Mouse (Mus musculus) granulocyte monocyte progenitor cell, adult 5-6 weeks (primary cell): ENCODE measurements around the gene Gramd2. TPM values are rescaled to one million over a fixed set of nuclear protein-coding genes. Genes with fewer than 3 reads are reported as not detected.
A peak's percentile ranks its signal among the peaks of the same experiment; 100 is the strongest.

Source experiments
- ATAC-seq: replicated peaks from 2 replicates; pipeline ENCODE4 v1.8.0; 2016; ENCODE audit warnings: mild to moderate bottlenecking, moderate TSS enrichment, inconsistent platforms; ENCODE audit not compliant: poor library complexity, severe bottlenecking
- total RNA-seq, 2 experiments: library from RNA; stranded (forward) in 1 of 2; stranded (reverse) in 1 of 2; fragments of 200-712, 200-1000 nt in 1 of 2; fragments of >200 nt in 1 of 2; fragmentation: Nextera tagmentation in 1 of 2; gene quantifications; 2 replicates each; pipeline ENCODE4 v1.2.3; 2014 to 2017

Gene Gramd2
- total RNA-seq, 2 experiments from 2014 or later: not detected

GRCm38 (mm10) chr9:59667250-59667649, 12.7 kb upstream of the Gramd2 start:
- ATAC-seq: 0 out of 2 replicates have a peak, but pooled peaks have one; percentile 41

DNA sequence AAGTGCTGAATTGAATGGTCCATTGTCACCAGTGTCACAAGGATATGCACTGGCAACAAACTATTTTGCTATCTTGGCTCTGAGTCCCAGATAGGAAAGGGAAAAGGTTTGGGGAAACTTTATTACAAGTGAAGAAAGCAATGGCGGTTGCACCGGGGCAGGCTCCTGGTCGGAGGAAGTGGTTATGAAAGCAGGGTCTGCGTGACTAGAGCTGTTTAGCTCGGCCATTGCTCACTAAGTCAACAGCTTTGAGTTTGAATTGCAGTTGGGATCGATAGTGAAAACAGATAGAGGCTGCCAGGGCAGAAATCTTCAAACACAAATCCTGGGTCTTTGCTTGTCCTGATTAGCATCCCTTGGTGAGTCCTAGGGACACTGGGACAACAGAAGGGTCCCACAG, 12.0 kb upstream of the Gramd2 start:
- ATAC-seq: peak; percentile 35; the same call in 1 of the 2 replicates

DNA sequence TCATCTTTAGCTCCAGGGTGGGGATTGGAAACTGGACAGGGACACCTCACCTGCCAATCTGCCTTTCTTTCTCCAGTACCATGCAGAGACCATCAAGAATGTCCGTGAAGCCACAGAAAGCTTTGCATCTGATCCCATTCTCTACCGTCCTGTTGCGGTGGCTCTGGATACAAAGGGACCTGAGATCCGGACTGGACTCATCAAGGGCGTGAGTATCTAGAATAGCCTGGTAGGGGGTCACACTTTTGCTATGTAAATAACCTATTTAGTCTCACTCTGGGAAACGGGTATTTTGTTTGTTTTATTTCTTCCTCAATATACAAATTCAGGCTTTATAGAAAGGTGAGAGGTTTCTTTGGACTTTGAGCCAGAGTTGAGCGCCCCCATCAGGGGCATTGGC, 11.5 kb upstream of the Gramd2 start:
- ATAC-seq: no peak

DNA sequence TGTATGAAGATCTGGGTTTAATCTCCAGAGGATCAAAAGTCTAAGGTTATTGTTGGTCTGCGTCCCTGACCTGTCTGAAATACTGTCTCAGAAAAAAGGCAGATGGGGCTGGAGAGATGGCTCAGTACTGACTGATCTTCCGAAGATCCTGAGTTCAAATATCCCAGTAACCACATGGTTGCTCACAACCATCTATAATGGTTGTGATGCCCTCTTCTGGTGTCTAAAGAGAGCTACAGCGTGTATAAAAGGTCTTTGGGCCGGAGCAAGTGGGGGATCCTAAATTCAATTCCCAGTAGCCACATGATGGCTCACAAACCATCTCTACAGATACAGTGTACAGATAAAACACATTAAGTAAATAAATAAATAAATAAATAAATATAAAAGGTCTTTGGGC, 10.8 kb upstream of the Gramd2 start:
- no peak; the same call in 1 of the 2 replicates for ATAC-seq

DNA sequence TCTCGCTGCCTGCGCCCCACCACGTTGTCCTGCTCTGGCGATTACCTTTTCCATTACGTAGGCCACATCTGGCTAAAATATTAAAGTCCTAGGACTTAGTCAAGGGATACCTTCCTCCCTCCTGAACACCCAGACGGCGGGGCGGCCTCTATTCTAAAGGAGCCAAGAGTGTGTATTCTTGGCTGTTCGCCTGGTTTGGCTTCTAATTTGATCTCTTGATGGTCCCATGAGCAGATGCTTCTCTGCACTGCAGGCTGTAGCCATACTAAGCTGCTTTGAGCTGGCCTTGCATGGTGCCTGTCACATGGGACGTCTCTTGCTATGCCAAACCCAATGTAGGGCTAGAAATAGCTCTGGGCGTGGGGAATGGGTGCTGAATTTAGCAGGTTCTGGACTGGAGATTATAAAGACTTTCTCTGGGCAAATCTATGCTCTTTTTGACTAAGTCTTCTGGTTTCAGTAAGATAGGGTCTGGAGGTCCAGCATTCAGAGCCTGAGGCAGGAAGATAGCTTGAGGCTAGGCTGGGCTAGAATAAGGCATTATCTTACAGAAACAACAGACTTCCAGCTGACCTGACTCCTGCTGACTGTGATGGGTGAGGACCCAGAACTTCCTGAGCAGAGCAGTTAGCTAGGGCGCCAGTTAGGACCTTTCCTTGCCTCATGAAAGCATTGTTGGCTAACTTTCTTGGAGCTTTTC, 7.6 kb upstream of the Gramd2 start:
- no peak for ATAC-seq

- no peak for ATAC-seq
These were observed 6.5 kb upstream of the Gramd2 start for GRCm38 (mm10) chr9:59673427-59673826.

GRCm38 (mm10) chr9:59675598-59675997, 4.3 kb upstream of the Gramd2 start:
- ATAC-seq: no peak

- ATAC-seq: peak; percentile 46
These were observed 1.6 kb upstream of the Gramd2 start for GRCm38 (mm10) chr9:59678313-59678712.

GRCm38 (mm10) chr9:59680534-59680875, 561 bp downstream of the Gramd2 start:
- no peak for ATAC-seq

GRCm38 (mm10) chr9:59684020-59684419, 4.1 kb downstream of the Gramd2 start:
- ATAC-seq: no peak

- no peak for ATAC-seq
These were observed 7.6 kb downstream of the Gramd2 start for GRCm38 (mm10) chr9:59687416-59688046.

- peak; percentile 37; the same call in 1 of the 2 replicates for ATAC-seq
These were observed 11.7 kb downstream of the Gramd2 start for GRCm38 (mm10) chr9:59691635-59692094.

DNA sequence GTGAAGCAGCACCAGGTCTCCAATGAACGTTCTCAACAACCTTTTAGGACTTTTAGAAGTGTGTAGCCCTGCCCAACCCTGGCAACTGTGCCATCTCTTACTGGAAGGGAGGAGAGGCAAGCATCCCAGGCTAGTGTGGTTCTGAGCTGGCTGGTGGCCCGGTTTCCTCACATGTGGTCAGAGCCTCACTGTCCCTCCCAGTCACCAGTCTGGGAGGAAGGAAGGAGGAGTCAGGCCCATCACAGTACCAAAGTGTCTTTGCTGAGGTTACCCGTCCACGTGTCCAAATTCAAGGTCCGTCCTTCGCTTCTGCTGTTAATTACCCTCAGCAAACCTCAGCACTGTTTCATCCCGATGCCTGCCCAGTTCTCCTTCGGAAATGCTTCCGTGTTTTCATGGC, 12.2 kb downstream of the Gramd2 start:
- ATAC-seq: peak; percentile 65

DNA sequence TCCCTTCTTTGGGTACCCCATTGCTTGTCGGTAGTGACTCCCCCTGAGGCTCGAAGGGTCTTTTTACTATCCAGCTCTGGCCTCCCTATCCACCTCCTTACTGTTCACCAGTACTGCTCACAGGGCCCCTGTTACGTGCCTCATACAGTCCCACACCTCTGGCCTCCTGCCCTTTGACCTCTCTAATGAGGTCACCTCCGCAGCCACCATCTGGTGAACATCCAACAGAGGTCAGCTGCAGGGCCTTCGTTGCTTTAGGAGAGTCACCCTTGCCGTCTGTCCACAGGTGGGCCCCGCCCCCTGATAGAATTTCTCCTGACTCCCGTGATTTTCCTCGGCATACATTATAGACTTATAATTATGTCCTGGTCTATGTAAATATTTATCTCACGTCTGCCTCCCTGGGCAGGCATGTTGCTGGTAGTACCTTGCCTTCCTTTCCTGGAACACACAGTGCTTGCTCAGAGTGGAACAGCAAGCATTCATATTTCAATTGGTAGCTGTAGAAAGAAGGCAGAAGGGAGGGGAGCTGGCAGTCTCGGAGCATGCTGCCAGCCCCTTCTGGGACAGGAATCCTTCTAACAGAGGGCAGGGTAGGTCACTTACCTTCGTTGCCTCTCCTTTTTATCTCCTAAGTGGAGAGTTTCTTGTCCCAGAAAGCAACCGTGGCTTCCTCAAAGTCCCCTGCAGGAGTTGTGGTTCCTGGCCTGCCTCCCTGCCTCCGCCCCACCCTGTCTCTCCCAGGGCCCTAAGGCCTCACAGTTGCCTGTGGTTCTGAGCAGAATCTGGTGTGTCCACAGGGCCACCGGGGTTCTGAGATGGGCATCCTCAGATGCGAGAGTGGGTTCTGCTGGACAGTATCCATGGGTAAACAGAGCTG, 14.9 kb downstream of the Gramd2 start:
- no peak for ATAC-seq

GRCm38 (mm10) chr9:59695451-59695813, 15.5 kb downstream of the Gramd2 start:
- no peak for ATAC-seq

- ATAC-seq: no peak
These were observed 16.4 kb downstream of the Gramd2 start for GRCm38 (mm10) chr9:59696381-59696780.

DNA sequence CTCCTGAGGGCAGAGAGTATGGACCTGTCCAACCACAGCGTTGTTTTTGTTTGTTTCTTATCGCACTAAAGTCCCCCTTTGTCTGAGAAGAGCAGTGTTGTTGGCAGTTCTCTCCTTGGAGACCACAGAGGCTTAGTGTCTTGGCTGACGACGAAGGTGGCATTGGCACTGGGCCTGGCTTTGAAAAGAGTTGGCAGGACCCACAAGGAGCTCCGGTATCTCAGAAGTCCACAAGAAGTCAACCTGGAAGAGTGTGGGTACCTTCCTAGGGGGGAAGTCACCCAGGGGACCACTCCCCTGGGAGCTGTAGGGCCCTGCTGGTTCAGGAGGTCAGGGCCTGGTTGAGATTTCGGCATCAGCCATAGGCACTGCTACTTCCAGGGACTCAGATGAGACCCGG, 21.1 kb downstream of the Gramd2 start:
- no peak for ATAC-seq

DNA sequence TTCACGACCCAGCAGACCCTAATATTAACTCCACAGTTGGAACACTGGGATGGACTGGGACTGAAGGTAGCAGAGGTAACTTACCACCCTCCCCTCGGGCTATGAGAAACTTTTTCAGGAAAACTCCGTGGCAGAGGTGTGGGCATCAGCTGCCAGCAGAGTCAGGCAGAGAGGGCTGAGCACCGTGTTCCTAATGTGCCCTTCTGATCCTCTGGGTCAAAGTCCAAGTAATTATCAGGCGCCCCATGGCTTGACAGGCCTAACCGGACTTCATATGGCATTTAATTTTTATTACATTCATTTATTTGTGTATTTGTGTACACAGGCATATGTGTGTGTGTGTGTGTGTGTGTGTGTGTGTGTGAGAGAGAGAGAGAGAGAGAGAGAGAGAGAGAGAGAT, 23.2 kb downstream of the Gramd2 start:
- ATAC-seq: no peak

- ATAC-seq: no peak; the same call in 1 of the 2 replicates
These were observed 27.2 kb downstream of the Gramd2 start for GRCm38 (mm10) chr9:59706850-59707825.

- ATAC-seq: no peak
These were observed 29.3 kb downstream of the Gramd2 start for GRCm38 (mm10) chr9:59709225-59709624.
